Mouse (Mus musculus): ENCODE measurements around the gene Ppcs.

DNA sequence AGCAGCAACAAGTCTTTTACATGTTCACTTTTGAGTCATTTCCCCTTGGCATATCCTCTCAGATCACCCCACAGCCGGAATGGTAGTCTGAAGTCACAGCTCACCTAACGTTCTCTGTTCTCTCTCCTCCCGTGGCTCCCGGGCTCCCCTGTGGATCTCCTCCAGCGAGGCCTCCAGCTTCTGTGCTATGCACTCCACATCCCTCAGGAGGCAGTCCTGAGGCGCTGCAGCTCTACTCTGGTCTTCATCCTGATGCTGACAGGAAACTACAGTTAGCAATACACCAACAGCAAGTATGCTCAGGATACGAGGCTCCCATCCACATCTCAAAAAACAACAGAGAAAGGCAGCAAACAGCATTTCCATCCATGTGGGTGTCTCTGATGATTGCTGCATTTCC is 21.3 kb downstream of the Ppcs start:
- TF ChIP-seq CTCF (conservative IDR thresholded peaks at IDR 0.05; ENCODE audit: insufficient read depth, insufficient read length, low read depth, low read length) (no peak), POLR2A (IDR thresholded peaks at IDR 0.05; ENCODE audit: low read depth, low read length) (no peak)
